Mouse (Mus musculus) E14TG2a.4 (cell line): Measurements from ENCODE around the gene Synpr.
A peak's percentile ranks its signal among the peaks of the same experiment; 100 is the strongest.

Source experiments
- H3K27me3 ChIP-seq: 2 replicates; pipeline ENCODE4 v1.6.1; 2014; ENCODE audit warnings: low read length, control low read depth; ENCODE audit not compliant: insufficient read depth
- H3K36me3 ChIP-seq: 2 replicates; pipeline ENCODE4 v1.6.1; 2014; ENCODE audit warnings: low read length, control low read depth; ENCODE audit not compliant: insufficient read depth
- H3K4me1 ChIP-seq: replicated peaks from 2 replicates; pipeline ENCODE4 v1.6.1; 2014; ENCODE audit warnings: low read depth, low read length, control low read depth
- H3K4me3 ChIP-seq: replicated peaks from 2 replicates; pipeline ENCODE4 v1.5.1; 2014; ENCODE audit warnings: mild to moderate bottlenecking, low read length
- H3K9me3 ChIP-seq: 2 replicates; pipeline ENCODE4 v1.6.1; 2014; ENCODE audit warnings: low read length, control low read depth
- CTCF ChIP-seq: conservative IDR thresholded peaks from 2 replicates; pipeline ENCODE4 v1.5.1; 2014; ENCODE audit warnings: low read length
- NANOG ChIP-seq: IDR thresholded peaks from 2 replicates; pipeline ENCODE4 v1.6.1; 2014; ENCODE audit warnings: borderline replicate concordance, low read length, mixed read lengths
- POU5F1 ChIP-seq: IDR thresholded peaks from 2 replicates; pipeline ENCODE4 v1.6.1; 2014; ENCODE audit warnings: low read length, borderline replicate concordance

The Synpr gene

GRCm38 (mm10) chr14:13361184-13361583 lies 76.6 kb downstream of the Synpr start:
- no peaks in the 10 kb centered on the region for H3K9me3 ChIP-seq
- no peaks in the 10 kb centered on the region for H3K27me3 ChIP-seq
- TF ChIP-seq NANOG (no peak), CTCF (no peak), POU5F1 (no peak)
- H3K4me3 ChIP-seq: no peak overlapping the region
- H3K4me1 ChIP-seq: no peaks in the 10 kb centered on the region
- no peaks in the 10 kb centered on the region for H3K36me3 ChIP-seq

- TF ChIP-seq NANOG (no peak), POU5F1 (no peak), CTCF (no peak)
- no peaks in the 10 kb centered on the region for H3K36me3 ChIP-seq
- H3K4me3 ChIP-seq: no peak overlapping the region
- no peaks in the 10 kb centered on the region for H3K4me1 ChIP-seq
- no peaks in the 10 kb centered on the region for H3K9me3 ChIP-seq
- H3K27me3 ChIP-seq: no peaks in the 10 kb centered on the region
Observed at GRCm38 (mm10) chr14:13361642-13362041, 77.1 kb downstream of the Synpr start.

GRCm38 (mm10) chr14:13368309-13368708 lies 83.7 kb downstream of the Synpr start:
- Histone ChIP-seq H3K36me3 (no peaks in the 10 kb centered on the region), H3K27me3 (no peaks in the 10 kb centered on the region), H3K4me3 (no peak overlapping the region), H3K9me3 (peaks cover 6% of the 10 kb centered on the region; the same call in 1 of the 2 replicates), H3K4me1 (no peaks in the 10 kb centered on the region)
- TF ChIP-seq NANOG: no peak
- no peak for TF ChIP-seq POU5F1
- TF ChIP-seq CTCF: peak; percentile 44

GRCm38 (mm10) chr14:13389081-13389480 lies 104.5 kb downstream of the Synpr start:
- no peaks in the 10 kb centered on the region for H3K9me3 ChIP-seq
- TF ChIP-seq NANOG: no peak
- TF ChIP-seq CTCF: no peak
- TF ChIP-seq POU5F1: no peak
- H3K4me1 ChIP-seq: no peaks in the 10 kb centered on the region
- H3K36me3 ChIP-seq: no peaks in the 10 kb centered on the region
- no peaks in the 10 kb centered on the region for H3K27me3 ChIP-seq
- no peak overlapping the region for H3K4me3 ChIP-seq

- no peaks in the 10 kb centered on the region for H3K4me1 ChIP-seq
- H3K9me3 ChIP-seq: no peaks in the 10 kb centered on the region
- no peaks in the 10 kb centered on the region for H3K27me3 ChIP-seq
- H3K4me3 ChIP-seq: no peak overlapping the region
- TF ChIP-seq CTCF: no peak
- no peak for TF ChIP-seq NANOG
- TF ChIP-seq POU5F1: no peak
- no peaks in the 10 kb centered on the region for H3K36me3 ChIP-seq
Observed at GRCm38 (mm10) chr14:13389954-13390353, 105.4 kb downstream of the Synpr start.

- Histone ChIP-seq H3K9me3 (no peaks in the 10 kb centered on the region), H3K27me3 (no peaks in the 10 kb centered on the region), H3K4me3 (no peak overlapping the region), H3K4me1 (no peaks in the 10 kb centered on the region), H3K36me3 (no peaks in the 10 kb centered on the region)
- peak; percentile 72; the same call in 1 of the 2 replicates for TF ChIP-seq NANOG
- TF ChIP-seq CTCF: no peak
Observed at GRCm38 (mm10) chr14:13399226-13400020, 114.8 kb downstream of the Synpr start.

GRCm38 (mm10) chr14:13411636-13412035 lies 127.1 kb downstream of the Synpr start:
- no peak for TF ChIP-seq POU5F1
- no peak for TF ChIP-seq NANOG
- TF ChIP-seq CTCF: no peak
- H3K4me1 ChIP-seq: no peaks in the 10 kb centered on the region
- H3K36me3 ChIP-seq: no peaks in the 10 kb centered on the region
- H3K9me3 ChIP-seq: no peaks in the 10 kb centered on the region
- no peaks in the 10 kb centered on the region for H3K27me3 ChIP-seq
- no peak overlapping the region for H3K4me3 ChIP-seq

GRCm38 (mm10) chr14:13440723-13441122 lies 156.1 kb downstream of the Synpr start:
- Histone ChIP-seq H3K27me3 (no peaks in the 10 kb centered on the region), H3K4me1 (no peaks in the 10 kb centered on the region), H3K4me3 (no peak overlapping the region), H3K9me3 (no peaks in the 10 kb centered on the region), H3K36me3 (no peaks in the 10 kb centered on the region)
- TF ChIP-seq POU5F1 (no peak), CTCF (no peak), NANOG (no peak)

- Histone ChIP-seq H3K27me3 (no peaks in the 10 kb centered on the region), H3K9me3 (no peaks in the 10 kb centered on the region), H3K4me3 (no peak overlapping the region), H3K4me1 (no peaks in the 10 kb centered on the region), H3K36me3 (no peaks in the 10 kb centered on the region)
- no peak for TF ChIP-seq NANOG
- TF ChIP-seq POU5F1: no peak
- no peak for TF ChIP-seq CTCF
Observed at GRCm38 (mm10) chr14:13444908-13445307, 160.3 kb downstream of the Synpr start.
